Mouse (Mus musculus) stomach, embryonic 14.5 days (tissue): ENCODE results near the gene Get4. TPM values are rescaled to one million over a fixed set of nuclear protein-coding genes. Genes with fewer than 3 reads are reported as not detected.

Experiments
- ATAC-seq: fragments of 200-750 bp; cut with Nextera tagmentation; 2 replicates; pipeline ENCODE4 v1.8.0; 2017; ENCODE audit warnings: low read depth, moderate TSS enrichment; ENCODE audit not compliant: insufficient number of reproducible peaks, insufficient read depth, low FRiP score
- H3K27ac ChIP-seq: fragments of 300-500 bp; sonication (generic); 2 replicates; pipeline ENCODE4 v1.5.1; 2014; ENCODE audit warnings: mild to moderate bottlenecking, low read length, moderate library complexity, mixed read lengths
- H3K27me3 ChIP-seq: fragments of 300-500 bp; sonication (generic); 2 replicates; pipeline ENCODE4 v1.6.1; 2014; ENCODE audit warnings: low read length, control low read depth, mixed read lengths; ENCODE audit not compliant: control insufficient read depth, insufficient read depth
- H3K36me3 ChIP-seq: fragments of 300-500 bp; sonication (generic); 2 replicates; pipeline ENCODE4 v1.6.1; 2014; ENCODE audit warnings: mild to moderate bottlenecking, control low read depth, low read length, moderate library complexity, mixed read lengths; ENCODE audit not compliant: control insufficient read depth, insufficient read depth
- H3K4me1 ChIP-seq: fragments of 300-500 bp; sonication (generic); 2 replicates; pipeline ENCODE4 v1.6.1; 2014; ENCODE audit warnings: low read length, control low read depth, mixed read lengths; ENCODE audit not compliant: control insufficient read depth, insufficient read depth
- H3K4me2 ChIP-seq: fragments of 300-500 bp; sonication (generic); replicated peaks from 2 replicates; pipeline ENCODE4 v1.6.1; 2014; ENCODE audit warnings: low read depth, low read length, control low read depth
- H3K4me3 ChIP-seq: fragments of 300-500 bp; sonication (generic); 2 replicates; pipeline ENCODE4 v1.5.1; 2014; ENCODE audit warnings: low read depth, low read length, control low read depth
- H3K9ac ChIP-seq: fragments of 300-500 bp; sonication (generic); replicated peaks from 2 replicates; pipeline ENCODE4 v1.6.1; 2014; ENCODE audit warnings: low read depth, mild to moderate bottlenecking, control low read depth, low read length, moderate library complexity, mixed read lengths
- H3K9me3 ChIP-seq: fragments of 300-500 bp; sonication (generic); 2 replicates; pipeline ENCODE4 v1.6.1; 2016; ENCODE audit warnings: low read depth, low read length, control low read depth; ENCODE audit not compliant: control insufficient read depth
- WGBS: fragments of 180-500 bp; shearing (Covaris S2); extraction: QIAGEN DNeasy Blood & Tissue Kit; methylation state at CpG from one replicate; pipeline ENCODE4 v1.1.7; 2014; 5-methylcytosine and 5-hydroxymethylcytosine counted together
- polyA plus RNA-seq: library from polyadenylated mRNA; unstranded; fragments of >200 nt; fragmentation: Nextera tagmentation; extraction: Ambion mirVana; gene quantifications from 2 replicates; pipeline ENCODE4 v1.2.1, GENCODE M21; 2014

Get4 gene
- polyA plus RNA-seq, 1 experiment from 2014 or later = 149 TPM

- Histone ChIP-seq H3K4me2 (no peak overlapping the region), H3K36me3 (peaks cover 31% of the 10 kb centered on the region), H3K9ac (no peak overlapping the region), H3K4me1 (peaks cover 21% of the 10 kb centered on the region), H3K9me3 (no peaks in the 10 kb centered on the region), H3K27ac (no peak overlapping the region; the same call in 1 of the 2 replicates), H3K27me3 (no peaks in the 10 kb centered on the region), H3K4me3 (no peak overlapping the region)
- ATAC-seq = no peak
- 88% methylated on average over 8 of the region's 8 CpGs for WGBS
Observed at GRCm38 (mm10) chr5:139258371-139259035, 6.4 kb downstream of the Get4 start.

GRCm38 (mm10) chr5:139259853-139260252 is 7.7 kb downstream of the Get4 start:
- Histone ChIP-seq H3K36me3 (peaks cover 44% of the 10 kb centered on the region), H3K27ac (peak overlapping the region; percentile 33; the same call in 1 of the 2 replicates), H3K4me1 (peaks cover 9% of the 10 kb centered on the region; the same call in 1 of the 2 replicates), H3K27me3 (no peaks in the 10 kb centered on the region), H3K4me2 (no peak overlapping the region), H3K9ac (no peak overlapping the region), H3K4me3 (no peak overlapping the region), H3K9me3 (no peaks in the 10 kb centered on the region)
- WGBS = 70% methylated on average over 5 of the region's 5 CpGs
- peak; percentile 15; the same call in 1 of the 2 replicates for ATAC-seq

GRCm38 (mm10) chr5:139261403-139261802 is 9.3 kb downstream of the Get4 start:
- Histone ChIP-seq H3K36me3 (peaks cover 53% of the 10 kb centered on the region), H3K27me3 (no peaks in the 10 kb centered on the region), H3K4me3 (no peak overlapping the region), H3K4me1 (peaks cover 9% of the 10 kb centered on the region; the same call in 1 of the 2 replicates), H3K9me3 (no peaks in the 10 kb centered on the region), H3K27ac (no peak overlapping the region), H3K4me2 (no peak overlapping the region), H3K9ac (no peak overlapping the region)
- no peak for ATAC-seq
- WGBS = 82% methylated on average over 4 of the region's 4 CpGs

GRCm38 (mm10) chr5:139267661-139268060 is 15.5 kb downstream of the Get4 start:
- Histone ChIP-seq H3K27me3 (no peaks in the 10 kb centered on the region), H3K9ac (no peak overlapping the region), H3K4me2 (no peak overlapping the region), H3K4me1 (0 out of 2 replicates have a peak, but pooled peaks cover 4% of the 10 kb centered on the region), H3K27ac (no peak overlapping the region), H3K9me3 (no peaks in the 10 kb centered on the region), H3K36me3 (peaks cover 48% of the 10 kb centered on the region), H3K4me3 (no peak overlapping the region)
- no peak for ATAC-seq
- WGBS = 94% methylated on average over 4 of the region's 4 CpGs

- ATAC-seq = no peak
- Histone ChIP-seq H3K4me3 (no peak overlapping the region), H3K4me2 (no peak overlapping the region), H3K36me3 (peaks cover 16% of the 10 kb centered on the region), H3K9me3 (no peaks in the 10 kb centered on the region), H3K4me1 (0 out of 2 replicates have a peak, but pooled peaks cover 4% of the 10 kb centered on the region), H3K27me3 (no peaks in the 10 kb centered on the region), H3K9ac (no peak overlapping the region), H3K27ac (peak overlapping the region; percentile 52)
- WGBS = 58% methylated on average over 16 of the region's 16 CpGs
Observed at GRCm38 (mm10) chr5:139270806-139271521, 18.8 kb downstream of the Get4 start.

- WGBS = 40% methylated on average over 8 of the region's 8 CpGs
- H3K4me1 ChIP-seq = 0 out of 2 replicates have a peak, but pooled peaks cover 4% of the 10 kb centered on the region
- no peak overlapping the region for H3K9ac ChIP-seq
- no peaks in the 10 kb centered on the region for H3K9me3 ChIP-seq
- ATAC-seq = no peak
- no peak overlapping the region for H3K27ac ChIP-seq
- H3K4me2 ChIP-seq = no peak overlapping the region
- peaks cover 13% of the 10 kb centered on the region for H3K36me3 ChIP-seq
- H3K4me3 ChIP-seq = no peak overlapping the region
- no peaks in the 10 kb centered on the region for H3K27me3 ChIP-seq
Observed at GRCm38 (mm10) chr5:139271994-139272554, 19.9 kb downstream of the Get4 start.

GRCm38 (mm10) chr5:139277287-139277686 is 25.2 kb downstream of the Get4 start:
- Histone ChIP-seq H3K36me3 (no peaks in the 10 kb centered on the region), H3K4me1 (no peaks in the 10 kb centered on the region), H3K9ac (no peak overlapping the region), H3K4me3 (no peak overlapping the region), H3K27ac (no peak overlapping the region), H3K27me3 (no peaks in the 10 kb centered on the region), H3K9me3 (no peaks in the 10 kb centered on the region), H3K4me2 (no peak overlapping the region)
- WGBS = 72% methylated on average over 8 of the region's 8 CpGs
- no peak for ATAC-seq

GRCm38 (mm10) chr5:139281373-139282112 is 29.4 kb downstream of the Get4 start:
- Histone ChIP-seq H3K27me3 (no peaks in the 10 kb centered on the region), H3K4me3 (no peak overlapping the region), H3K4me1 (peaks cover 4% of the 10 kb centered on the region; the same call in 1 of the 2 replicates), H3K9ac (no peak overlapping the region), H3K36me3 (no peaks in the 10 kb centered on the region), H3K4me2 (no peak overlapping the region), H3K9me3 (no peaks in the 10 kb centered on the region), H3K27ac (no peak overlapping the region)
- no peak for ATAC-seq
- WGBS = 61% methylated on average over 10 of the region's 11 CpGs
